Mouse (Mus musculus) T-helper 1 cell (primary cell): Measurements from ENCODE around the gene Kif6.

ENCODE experiments used
- in situ Hi-C: fragments of 300-600 bp; cut with MboI, MseI; formaldehyde crosslinking; loops from one replicate; pipeline ENCODE4 v1.15.1; 2025; ENCODE audit warnings: high pct_unique_total_duplicates

Kif6 gene

GRCm38 (mm10) chr17:49614577-49615235 is at the start of gene Kif6:
Gene Kif6, plus strand, starts transcription at chr17:49615136.
- in situ Hi-C loops, result loop anchor here (5.0 kb wide), 1 partner anchor 102 kb away; no protein-coding TSS in a partner anchor

DNA sequence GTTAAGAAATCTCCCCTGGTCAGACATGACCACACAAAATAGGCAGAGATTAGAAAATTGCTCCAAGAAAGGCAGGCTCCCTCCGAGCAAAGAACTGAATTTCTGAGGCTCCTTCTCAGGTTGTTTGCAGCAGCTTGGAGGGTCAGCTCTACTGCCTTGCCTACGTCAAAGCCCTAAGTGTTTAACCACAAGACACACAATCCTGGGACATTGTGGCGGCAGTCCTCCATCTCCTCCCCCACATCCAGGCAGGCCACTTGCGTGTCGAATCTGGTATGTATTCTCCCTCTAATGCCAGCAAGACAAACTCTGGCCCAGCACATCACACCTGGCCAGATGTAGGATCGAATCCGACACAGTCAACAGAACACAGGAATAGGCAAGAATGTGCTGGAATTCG is 46.2 kb upstream of the Kif6 start:
- in situ Hi-C loops, result no loop called here

GRCm38 (mm10) chr17:49577321-49577720 is 37.6 kb upstream of the Kif6 start:
- in situ Hi-C loops, result no loop called here

DNA sequence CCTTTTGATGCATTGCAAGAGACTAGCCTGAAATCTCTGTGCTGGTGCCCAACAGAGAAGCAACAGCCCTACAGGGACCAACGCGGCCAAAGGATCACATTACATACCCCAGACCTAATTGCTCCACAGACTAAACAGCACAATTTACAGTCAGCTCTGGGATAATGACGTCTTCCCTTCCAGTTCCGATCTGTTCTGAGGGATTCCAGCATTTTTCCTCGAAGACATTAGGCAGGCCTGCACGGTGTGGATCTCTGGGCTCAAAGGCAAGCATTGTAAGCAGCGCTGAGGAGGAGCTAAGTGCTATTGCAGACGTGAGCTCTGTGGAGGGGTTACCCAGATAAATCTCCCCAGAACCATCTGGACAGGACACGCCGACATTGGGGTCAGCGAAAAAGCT is 32.5 kb upstream of the Kif6 start:
- in situ Hi-C loops, result no loop called here

DNA sequence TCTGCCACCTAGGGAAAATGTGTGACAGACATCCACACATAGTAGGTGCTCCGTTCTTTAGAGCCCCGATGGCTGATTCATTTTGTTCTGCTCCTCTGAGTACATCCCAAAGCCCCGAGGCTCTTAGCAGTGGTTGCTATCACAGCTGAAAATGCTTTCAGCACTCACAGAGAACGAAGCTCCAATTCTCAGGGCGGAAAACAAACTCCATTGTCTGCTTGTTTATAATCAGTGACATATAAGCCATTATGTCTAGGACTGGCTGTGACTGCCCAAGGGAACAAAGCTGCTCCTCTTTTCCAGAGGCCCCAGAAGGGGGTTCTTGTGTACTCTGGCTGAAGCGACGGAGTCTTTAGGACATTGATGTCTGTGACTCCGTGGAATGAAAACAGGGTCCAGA is 24.9 kb upstream of the Kif6 start:
- in situ Hi-C loops, result no loop called here

GRCm38 (mm10) chr17:49605397-49605796 is 9.5 kb upstream of the Kif6 start:
- in situ Hi-C loops, result no loop called here

- in situ Hi-C loops, result no loop called here
Measured at GRCm38 (mm10) chr17:49607351-49608027, 7.4 kb upstream of the Kif6 start.

- in situ Hi-C loops, result no loop called here
Measured at GRCm38 (mm10) chr17:49610296-49610695, 4.6 kb upstream of the Kif6 start.

- in situ Hi-C loops, result loop anchor here (5.0 kb wide), 1 partner anchor 103 kb away; no protein-coding TSS in a partner anchor
Measured at GRCm38 (mm10) chr17:49615241-49615651, 310 bp downstream of the Kif6 start.

DNA sequence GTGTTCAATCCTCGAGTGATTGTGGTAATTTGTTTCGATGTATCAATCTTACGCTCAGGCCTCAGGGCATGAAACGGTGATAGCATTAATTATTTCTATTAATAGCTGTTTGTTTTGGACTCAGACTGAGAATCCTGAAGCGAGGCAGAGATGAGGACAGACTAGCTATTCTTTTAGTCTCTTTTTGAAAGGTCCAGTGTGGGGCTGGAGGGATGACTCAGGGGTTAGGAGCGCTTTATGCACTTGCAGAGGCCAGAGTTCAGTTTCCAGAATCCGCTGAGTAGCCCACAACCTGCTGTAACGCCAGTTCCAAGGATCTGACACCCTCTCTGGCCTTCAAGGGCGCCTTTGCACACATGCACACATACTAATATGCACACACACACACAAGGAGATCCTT is 9.6 kb downstream of the Kif6 start:
- in situ Hi-C loops, result no loop called here

DNA sequence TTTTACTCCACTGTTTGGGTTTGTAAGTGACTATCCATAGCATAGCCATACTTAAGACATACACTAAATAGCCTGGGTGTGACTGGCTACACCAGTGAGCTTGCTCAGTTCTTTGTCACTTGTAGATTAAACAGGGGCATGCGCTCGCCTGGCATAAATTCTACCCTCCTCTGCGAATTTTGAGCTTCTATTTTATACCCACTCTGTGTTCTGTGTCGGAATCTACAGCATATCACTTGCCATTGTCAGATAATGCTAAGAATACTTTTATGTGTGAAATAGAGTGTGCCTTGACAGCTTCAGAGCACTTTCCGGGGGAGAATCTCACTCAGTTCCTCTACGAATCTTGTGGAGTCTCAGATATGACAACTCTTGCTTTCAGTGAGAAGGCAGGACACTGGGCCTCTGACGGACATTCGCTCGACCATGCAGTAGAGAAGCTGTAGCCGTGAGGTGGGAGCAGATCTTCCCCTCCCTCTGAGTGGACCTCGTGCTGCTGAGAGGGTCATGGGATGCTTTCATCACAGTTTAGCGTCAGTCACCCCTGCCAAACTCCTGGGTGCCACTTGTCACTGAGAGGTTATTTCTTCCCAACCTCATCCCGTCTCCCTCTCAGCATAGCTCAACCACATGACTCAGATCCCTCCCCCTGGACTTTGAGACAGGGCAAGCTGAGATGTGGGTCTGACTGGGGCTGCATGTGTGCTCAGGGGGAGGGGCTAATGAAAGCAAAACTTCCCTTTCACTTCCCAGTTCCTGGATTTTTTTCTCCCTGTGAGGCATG is 12.3 kb downstream of the Kif6 start:
- in situ Hi-C loops, result no loop called here

DNA sequence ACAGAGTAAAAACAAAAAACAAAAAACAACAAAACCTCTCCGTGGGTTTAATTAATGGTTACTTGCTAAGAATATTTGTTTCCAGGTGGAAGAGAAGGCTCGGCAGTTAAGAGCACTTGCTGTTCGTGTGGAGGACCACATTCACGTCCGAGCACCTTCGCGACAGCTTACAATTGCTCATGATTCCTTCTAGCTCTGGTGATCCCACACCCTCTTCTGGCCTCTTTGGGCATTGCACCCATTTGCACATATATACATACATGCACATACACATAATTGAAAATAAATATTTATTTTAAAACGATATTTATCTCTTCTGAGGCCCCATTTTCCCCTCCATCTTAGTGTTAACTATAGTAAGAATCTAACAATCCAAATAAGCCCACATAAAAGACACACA is 13.9 kb downstream of the Kif6 start:
- in situ Hi-C loops, result no loop called here

DNA sequence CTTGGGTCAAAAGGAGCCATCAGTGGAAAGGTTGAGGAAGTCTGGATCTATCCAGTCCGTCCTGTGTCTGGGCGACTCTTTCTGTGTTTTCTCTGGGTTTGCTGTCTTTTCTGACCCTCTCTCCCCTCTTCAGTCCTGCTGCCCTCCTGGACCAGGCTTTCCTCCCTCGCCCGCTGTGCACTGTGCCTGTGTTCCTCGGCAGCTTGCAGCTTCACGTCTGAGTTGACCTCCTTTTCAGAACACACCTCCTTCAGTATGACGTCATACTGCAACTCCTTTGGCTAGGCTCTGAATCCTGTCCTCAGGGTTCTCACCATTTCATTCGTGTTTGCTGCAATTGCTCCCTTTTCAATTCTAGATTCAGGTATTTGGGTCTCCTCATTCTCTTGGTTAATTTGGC is 18.1 kb downstream of the Kif6 start:
- in situ Hi-C loops, result no loop called here

GRCm38 (mm10) chr17:49641903-49642302 is 27.0 kb downstream of the Kif6 start:
- in situ Hi-C loops, result no loop called here

DNA sequence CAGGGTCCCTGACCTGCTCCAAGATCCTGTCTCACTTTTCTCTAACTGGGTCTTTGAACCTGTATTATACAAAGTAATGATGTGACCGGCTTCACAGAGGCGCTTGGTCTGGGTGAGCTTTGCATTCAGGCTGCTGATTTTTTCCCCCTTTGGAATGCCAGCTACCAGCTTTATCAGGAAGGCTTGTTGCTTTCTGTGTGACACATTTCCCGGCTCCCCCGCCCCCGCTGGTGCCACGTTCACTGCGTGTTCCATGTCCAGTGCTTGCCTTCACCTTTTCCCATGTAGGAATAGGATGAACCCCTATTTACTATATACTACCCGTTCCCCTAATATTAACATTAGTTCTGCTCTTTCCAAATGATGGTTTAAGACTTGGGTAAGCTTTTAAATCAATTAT is 27.4 kb downstream of the Kif6 start:
- in situ Hi-C loops, result no loop called here

- in situ Hi-C loops, result no loop called here
Measured at GRCm38 (mm10) chr17:49642889-49643490, 28.1 kb downstream of the Kif6 start.

DNA sequence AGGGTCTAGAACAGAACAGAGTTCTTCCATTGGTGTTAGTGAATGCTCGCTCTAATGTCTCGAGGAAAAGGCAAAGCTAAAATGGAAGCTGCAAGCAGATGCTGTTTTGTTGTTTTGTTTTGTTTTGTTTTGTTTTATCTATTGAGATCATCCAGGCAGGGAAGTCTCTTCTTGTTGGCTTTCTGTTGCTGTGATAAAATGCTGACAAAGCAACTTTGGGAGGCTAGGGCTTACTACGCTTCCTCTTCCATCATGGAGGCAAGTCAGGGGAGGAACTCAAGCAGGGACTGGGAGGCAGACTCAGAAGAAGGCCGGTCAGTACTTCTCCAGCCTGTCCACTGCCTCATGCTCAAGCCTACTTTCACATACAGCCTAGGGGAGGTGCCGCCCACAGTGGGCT is 31.3 kb downstream of the Kif6 start:
- in situ Hi-C loops, result no loop called here

DNA sequence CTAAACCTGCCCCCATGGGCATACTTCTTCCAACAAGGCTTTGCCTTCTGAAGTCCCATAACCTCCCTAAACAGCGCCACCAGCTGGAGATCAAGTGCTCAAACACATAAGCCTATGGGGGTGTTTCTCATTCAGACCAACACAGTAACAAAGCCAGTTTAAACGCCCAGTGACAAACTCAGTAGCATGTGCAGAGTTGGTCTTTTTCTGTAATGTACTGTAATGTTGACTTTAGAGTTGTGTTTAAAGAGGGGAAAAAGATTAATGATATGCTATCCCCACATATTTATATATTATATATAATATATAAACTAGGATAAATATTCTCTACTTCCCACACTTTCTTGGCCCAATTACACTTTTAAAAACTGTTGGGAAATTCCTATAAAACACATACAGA is 34.0 kb downstream of the Kif6 start:
- in situ Hi-C loops, result no loop called here

- in situ Hi-C loops, result no loop called here
Measured at GRCm38 (mm10) chr17:49649394-49649793, 34.5 kb downstream of the Kif6 start.

DNA sequence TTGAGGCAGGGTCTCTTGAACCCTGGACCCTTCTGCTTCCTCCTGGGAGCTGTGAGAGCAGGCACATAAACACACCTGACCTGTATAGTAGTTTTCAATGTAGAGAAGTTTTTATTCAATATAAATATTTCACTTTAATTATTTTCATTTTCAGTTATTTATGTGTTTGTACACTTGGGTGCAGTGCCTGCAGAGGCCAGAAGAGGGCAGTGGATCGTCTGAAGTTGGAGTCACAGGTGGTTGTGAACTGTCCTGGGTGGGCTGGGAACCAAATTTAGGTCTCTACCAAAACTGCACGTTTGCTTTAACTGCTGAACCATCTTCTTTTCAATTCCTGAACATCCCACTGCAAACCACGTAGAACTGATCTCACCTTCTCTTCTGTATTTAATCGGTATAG is 35.4 kb downstream of the Kif6 start:
- in situ Hi-C loops, result no loop called here

GRCm38 (mm10) chr17:49652357-49652756 is 37.4 kb downstream of the Kif6 start:
- in situ Hi-C loops, result no loop called here

DNA sequence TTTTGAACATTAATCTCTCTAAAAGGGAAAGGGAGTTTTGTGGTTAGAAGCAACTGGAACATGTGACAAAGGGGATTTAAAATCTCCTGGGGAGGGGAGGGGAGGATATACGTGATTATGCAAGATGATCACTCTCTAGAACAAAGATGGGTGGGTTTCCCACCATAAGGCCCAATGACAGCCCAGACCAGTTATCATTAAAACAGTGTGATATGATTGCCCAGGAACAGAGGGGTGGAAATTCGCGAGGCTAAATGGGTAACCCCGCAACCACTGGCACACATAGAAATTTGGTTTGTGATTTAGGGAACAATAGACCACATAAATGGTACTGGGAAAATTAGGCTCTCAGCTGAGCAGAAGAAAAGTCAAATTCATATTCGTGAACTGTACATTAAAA is 37.9 kb downstream of the Kif6 start:
- in situ Hi-C loops, result no loop called here
